Mouse (Mus musculus) stomach, postnatal 0 days (tissue): ENCODE measurements at regions not wholly inside any gene's neighbourhood (a gene's known extent, or its start where the extent isn't known, plus 50 kb on each side); places are given as distances from the start of the nearest gene placed in this dataset.

Experiments used
- CTCF ChIP-seq: IDR thresholded peaks from 2 replicates; pipeline ENCODE4 v1.5.1; 2016; ENCODE audit warnings: antibody characterized with exemption, low read depth, mild to moderate bottlenecking, moderate library complexity
- EP300 ChIP-seq: optimal IDR thresholded peaks from 2 replicates; pipeline ENCODE3; 2016; ENCODE audit warnings: antibody characterized with exemption

GRCm38 (mm10) chr2:45581549-45581925, 464.3 kb upstream of the Zeb2 start:
- TF ChIP-seq CTCF (no peak), EP300 (no peak)
